Mouse (Mus musculus) lung, postnatal 25 days (tissue): Measurements from ENCODE around the gene Palm3.
"Not testable (repeated sequence)": the region's sequence is repeated elsewhere in the genome, so short reads cannot be mapped to it uniquely, and the experiment has no call there.

ENCODE experiments used
- DNase-seq: peaks from one replicate; pipeline ENCODE4 v3.0.0; 2022; ENCODE audit warnings: low spot score

Palm3 gene

GRCm38 (mm10) chr8:83997511-83998141, 23.6 kb upstream of the Palm3 start, which contains the start of gene Samd1:
Gene Samd1 (plus strand): TSS chr8:83997672.
- peak; percentile 29 for DNase-seq

- DNase-seq, result peak; percentile 48
Observed at GRCm38 (mm10) chr8:83998231-83999056, 22.8 kb upstream of the Palm3 start.

- DNase-seq, result no peak
Observed at GRCm38 (mm10) chr8:83999057-83999705, 22.1 kb upstream of the Palm3 start.

GRCm38 (mm10) chr8:83999825-84000224, 21.4 kb upstream of the Palm3 start:
- no peak for DNase-seq

- no peak for DNase-seq
Observed at GRCm38 (mm10) chr8:84001281-84002000, 19.8 kb upstream of the Palm3 start, which contains the start of gene 1700067K01Rik. Gene 1700067K01Rik (plus strand): TSS chr8:84001502.

- no peak for DNase-seq
Observed at GRCm38 (mm10) chr8:84002957-84003611, 18.2 kb upstream of the Palm3 start.

GRCm38 (mm10) chr8:84003612-84004246, 17.5 kb upstream of the Palm3 start:
- DNase-seq, result no peak

GRCm38 (mm10) chr8:84004533-84005201, 16.6 kb upstream of the Palm3 start:
- DNase-seq, result peak; percentile 96

GRCm38 (mm10) chr8:84005502-84005901, 15.8 kb upstream of the Palm3 start:
- not testable (repeated sequence) for DNase-seq

GRCm38 (mm10) chr8:84008362-84008761, 12.9 kb upstream of the Palm3 start:
- DNase-seq, result no peak

GRCm38 (mm10) chr8:84009876-84010275, 11.4 kb upstream of the Palm3 start:
- DNase-seq, result peak; percentile 89

- peak; percentile 70 for DNase-seq
Observed at GRCm38 (mm10) chr8:84010625-84011611, 10.4 kb upstream of the Palm3 start.

- peak; percentile 79 for DNase-seq
Observed at GRCm38 (mm10) chr8:84011705-84012498, 9.4 kb upstream of the Palm3 start, which contains the start of gene 2210011C24Rik. Gene 2210011C24Rik (minus strand): TSS chr8:84012171.

- DNase-seq, result no peak
Observed at GRCm38 (mm10) chr8:84012499-84013165, 8.6 kb upstream of the Palm3 start.

GRCm38 (mm10) chr8:84015833-84016232, 5.4 kb upstream of the Palm3 start:
- no peak for DNase-seq

- DNase-seq, result no peak
Observed at GRCm38 (mm10) chr8:84019738-84020137, 1.5 kb upstream of the Palm3 start.

GRCm38 (mm10) chr8:84021569-84021968, 298 bp downstream of the Palm3 start:
- no peak for DNase-seq

GRCm38 (mm10) chr8:84023085-84023484, 1.8 kb downstream of the Palm3 start:
- peak; percentile 78 for DNase-seq
